In the genomic region with DNA sequence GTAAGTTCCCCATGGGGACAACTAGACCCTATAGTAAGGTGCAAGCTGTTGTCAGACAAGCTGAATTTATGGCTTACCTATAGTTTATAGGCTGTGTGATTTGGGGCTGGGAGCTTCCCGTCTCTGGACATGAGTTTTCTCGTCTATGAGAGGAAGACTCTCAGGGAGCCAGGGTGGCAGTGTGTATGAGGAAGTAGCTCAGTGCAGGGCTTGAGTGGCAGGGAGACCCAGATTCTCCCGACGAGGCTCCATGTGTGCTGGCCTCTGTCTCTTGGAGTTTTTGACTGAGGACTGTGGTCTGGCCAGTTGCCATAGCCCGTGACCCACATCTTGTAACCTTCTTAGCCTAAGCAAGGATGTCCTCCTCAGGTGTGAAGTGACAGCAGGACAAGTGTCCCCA, we compare ENCODE assay signal across 23 mouse cellular contexts.
"Had no signal": no experiment of that assay in that cellular context is flagged by ENCODE, and none has a peak within 500 bp of the region (broad histone marks: within the 10 kb centered on the region; RNA-seq: fewer than 3 reads in every experiment).

No protein-coding gene starts in this region.

- DNase-seq: gastrocnemius, postnatal 14 days; gastrocnemius, postnatal 36 days; heart, adult 18-20 months; heart, postnatal 10 days; heart, postnatal 4 days; kidney, adult 11 months; kidney, adult 2 months; kidney, adult 9 months; kidney, postnatal 14 days; kidney, postnatal 36 days; layer of hippocampus, adult 9-11 months; layer of hippocampus, postnatal 36 days; left cerebral cortex, postnatal 4 days had no signal

- H3K27ac ChIP-seq: hindbrain, embryonic 13.5 days; hindbrain, embryonic 15.5 days; hindbrain, postnatal 0 days; kidney, embryonic 15.5 days; kidney, postnatal 0 days; limb, embryonic 13.5 days; limb, embryonic 15.5 days; liver, embryonic 12.5 days had no signal

- H3K4me1 ChIP-seq: liver, embryonic 12.5 days had no signal

- H3K4me3 ChIP-seq: heart, embryonic 12.5 days; hindbrain, embryonic 13.5 days; hindbrain, embryonic 15.5 days; kidney, embryonic 15.5 days; limb, embryonic 13.5 days; limb, embryonic 15.5 days; liver, embryonic 12.5 days had no signal

- ATAC-seq: hindbrain, postnatal 0 days; intestine, embryonic 16.5 days; liver, embryonic 12.5 days had no signal
